Mouse (Mus musculus) testis, postnatal 10 days (tissue): ENCODE measurements at regions not wholly inside any gene's neighbourhood (a gene's known extent, or its start where the extent isn't known, plus 50 kb on each side); places are given as distances from the start of the nearest gene placed in this dataset.
"Not testable (repeated sequence)": the region's sequence is repeated elsewhere in the genome, so short reads cannot be mapped to it uniquely, and the experiment has no call there.

Experiments
- DNase-seq: peaks from one replicate; pipeline ENCODE4 v3.0.0; 2021; ENCODE audit warnings: low spot score

- DNase-seq: no peak
Observed at GRCm38 (mm10) chr10:117499177-117499863, 119.5 kb upstream of the Cpsf6 start.

GRCm38 (mm10) chr10:117498497-117498896 lies 118.7 kb upstream of the Cpsf6 start:
- DNase-seq: no peak

GRCm38 (mm10) chr10:117497565-117498256 lies 117.9 kb upstream of the Cpsf6 start:
- no peak for DNase-seq

GRCm38 (mm10) chr10:117497082-117497481 lies 117.3 kb upstream of the Cpsf6 start:
- not testable (repeated sequence) for DNase-seq

- DNase-seq: no peak
Observed at GRCm38 (mm10) chr10:117496064-117497011, 116.5 kb upstream of the Cpsf6 start.

- no peak for DNase-seq
Observed at GRCm38 (mm10) chr10:117494171-117494701, 114.4 kb upstream of the Cpsf6 start.

GRCm38 (mm10) chr10:117493824-117494121 lies 114.0 kb upstream of the Cpsf6 start:
- no peak for DNase-seq

- DNase-seq: no peak
Observed at GRCm38 (mm10) chr10:117493091-117493823, 113.4 kb upstream of the Cpsf6 start.

- DNase-seq: no peak
Observed at GRCm38 (mm10) chr10:117492391-117492990, 112.7 kb upstream of the Cpsf6 start.

- no peak for DNase-seq
Observed at GRCm38 (mm10) chr10:117491711-117492110, 111.9 kb upstream of the Cpsf6 start.

- no peak for DNase-seq
Observed at GRCm38 (mm10) chr10:117490851-117491595, 111.2 kb upstream of the Cpsf6 start.

GRCm38 (mm10) chr10:117483091-117483600 lies 103.3 kb upstream of the Cpsf6 start:
- no peak for DNase-seq

- no peak for DNase-seq
Observed at GRCm38 (mm10) chr10:117482361-117482760, 102.5 kb upstream of the Cpsf6 start.

GRCm38 (mm10) chr10:117481341-117481990 lies 101.7 kb upstream of the Cpsf6 start:
- no peak for DNase-seq

- no peak for DNase-seq
Observed at GRCm38 (mm10) chr10:117480456-117480850, 100.6 kb upstream of the Cpsf6 start.

- DNase-seq: no peak
Observed at GRCm38 (mm10) chr10:117479721-117480455, 100.1 kb upstream of the Cpsf6 start.

- no peak for DNase-seq
Observed at GRCm38 (mm10) chr10:117478931-117479280, 99.1 kb upstream of the Cpsf6 start.

- DNase-seq: peak; percentile 53
Observed at GRCm38 (mm10) chr10:117478202-117478930, 98.6 kb upstream of the Cpsf6 start.
